Mouse (Mus musculus): Measurements from ENCODE around the gene Zfp423. TPM values are rescaled to one million over a fixed set of nuclear protein-coding genes. Genes with fewer than 3 reads are reported as not detected.

Gene Zfp423
- polyA plus RNA-seq, 1 experiment from 2014 or later, result 18.1 TPM

GRCm38 (mm10) chr8:87944225-87944934 is 15.0 kb downstream of the Zfp423 start:
- H3K36me3 ChIP-seq (ENCODE audit: insufficient read depth), result no peaks in the 10 kb centered on the region
- no peak overlapping the region for H3K27ac ChIP-seq (ENCODE audit: low read depth)
- no peaks in the 10 kb centered on the region for H3K27me3 ChIP-seq (ENCODE audit: insufficient read depth, low read length)
- 36% methylated on average over 5 of the region's 5 CpGs for WGBS
- TF ChIP-seq CTCF (IDR thresholded peaks at IDR 0.05; ENCODE audit: low read depth), result no peak
- H3K4me2 ChIP-seq, result peak overlapping the region; percentile 86
- H3K4me3 ChIP-seq (ENCODE audit: low read depth, low read length), result no peak overlapping the region
- H3K9me3 ChIP-seq (ENCODE audit: low read depth, low read length), result no peaks in the 10 kb centered on the region
- H3K9ac ChIP-seq, result no peak overlapping the region; the same call in 1 of the 2 replicates
- peaks cover 22% of the 10 kb centered on the region for H3K4me1 ChIP-seq (ENCODE audit: insufficient read depth)
- no peak for DNase-seq
- ATAC-seq (ENCODE audit: insufficient read depth), result no peak; the same call in 1 of the 2 replicates

- DNase-seq, result peak; percentile 61
- Histone ChIP-seq H3K4me3 (ENCODE audit: low read depth, low read length) (peak overlapping the region; percentile 39), H3K27me3 (ENCODE audit: insufficient read depth, low read length) (no peaks in the 10 kb centered on the region), H3K27ac (ENCODE audit: low read depth) (no peak overlapping the region), H3K4me1 (ENCODE audit: insufficient read depth) (peaks cover 28% of the 10 kb centered on the region), H3K4me2 (peak overlapping the region; percentile 86), H3K36me3 (ENCODE audit: insufficient read depth) (no peaks in the 10 kb centered on the region), H3K9me3 (ENCODE audit: low read depth, low read length) (no peaks in the 10 kb centered on the region), H3K9ac (peak overlapping the region; percentile 59)
- TF ChIP-seq CTCF (IDR thresholded peaks at IDR 0.05; ENCODE audit: low read depth), result no peak
- 3% methylated on average over 39 of the region's 42 CpGs for WGBS
- peak; percentile 10; the same call in 1 of the 2 replicates for ATAC-seq (ENCODE audit: insufficient read depth)
These were observed 15.7 kb downstream of the Zfp423 start for GRCm38 (mm10) chr8:87943651-87944091.

GRCm38 (mm10) chr8:87940646-87941045 is 18.7 kb downstream of the Zfp423 start:
- no peak for ATAC-seq (ENCODE audit: insufficient read depth)
- Histone ChIP-seq H3K27me3 (ENCODE audit: insufficient read depth, low read length) (no peaks in the 10 kb centered on the region), H3K9ac (no peak overlapping the region), H3K9me3 (ENCODE audit: low read depth, low read length) (no peaks in the 10 kb centered on the region), H3K4me1 (ENCODE audit: insufficient read depth) (peaks cover 39% of the 10 kb centered on the region), H3K4me3 (ENCODE audit: low read depth, low read length) (no peak overlapping the region), H3K4me2 (no peak overlapping the region), H3K36me3 (ENCODE audit: insufficient read depth) (no peaks in the 10 kb centered on the region), H3K27ac (ENCODE audit: low read depth) (no peak overlapping the region)
- TF ChIP-seq CTCF (IDR thresholded peaks at IDR 0.05; ENCODE audit: low read depth), result no peak
- peak; percentile 50 for DNase-seq
- WGBS, result 29% methylated on average over 6 of the region's 6 CpGs

DNA sequence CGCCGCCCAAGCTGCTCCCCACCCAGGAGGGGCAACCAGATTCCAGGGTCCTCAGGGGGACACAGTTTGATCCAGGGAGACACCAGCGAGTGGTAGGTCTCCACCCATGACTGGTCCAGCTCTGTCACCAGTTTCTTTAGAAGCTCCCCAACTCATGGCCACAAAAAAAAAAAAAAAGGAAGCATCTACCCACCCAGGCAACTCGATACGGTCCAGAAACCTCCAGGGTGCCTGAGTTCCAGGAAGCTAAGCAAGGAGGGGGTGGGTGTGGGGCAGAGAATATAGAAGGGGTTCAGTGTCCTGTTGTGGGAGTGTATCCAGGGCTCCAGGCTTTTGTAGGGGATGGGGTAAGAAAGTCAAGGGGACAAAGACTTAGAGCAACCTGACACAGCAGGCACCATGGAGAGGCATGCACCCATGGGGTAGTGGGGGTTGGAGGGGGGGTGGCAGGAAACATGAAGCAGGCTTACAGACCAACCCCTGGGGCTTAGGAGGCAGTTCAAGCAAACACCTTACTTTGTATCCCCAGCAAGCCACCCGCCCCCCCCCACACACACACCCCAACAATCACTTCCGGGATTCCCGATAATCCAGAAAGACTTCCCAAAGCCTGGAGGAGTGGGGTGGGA is 20.0 kb downstream of the Zfp423 start:
- no peaks in the 10 kb centered on the region for H3K36me3 ChIP-seq (ENCODE audit: insufficient read depth)
- no peaks in the 10 kb centered on the region for H3K27me3 ChIP-seq (ENCODE audit: insufficient read depth, low read length)
- peak overlapping the region; percentile 47 for H3K9ac ChIP-seq
- H3K27ac ChIP-seq (ENCODE audit: low read depth), result peak overlapping the region; percentile 90
- peak overlapping the region; percentile 29 for H3K4me3 ChIP-seq (ENCODE audit: low read depth, low read length)
- ATAC-seq (ENCODE audit: insufficient read depth) (no peak), DNase-seq (no peak)
- 6% methylated on average over 8 of the region's 8 CpGs for WGBS
- TF ChIP-seq CTCF (IDR thresholded peaks at IDR 0.05; ENCODE audit: low read depth), result no peak
- H3K9me3 ChIP-seq (ENCODE audit: low read depth, low read length), result no peaks in the 10 kb centered on the region
- H3K4me2 ChIP-seq, result peak overlapping the region; percentile 69
- H3K4me1 ChIP-seq (ENCODE audit: insufficient read depth), result peaks cover 37% of the 10 kb centered on the region

DNA sequence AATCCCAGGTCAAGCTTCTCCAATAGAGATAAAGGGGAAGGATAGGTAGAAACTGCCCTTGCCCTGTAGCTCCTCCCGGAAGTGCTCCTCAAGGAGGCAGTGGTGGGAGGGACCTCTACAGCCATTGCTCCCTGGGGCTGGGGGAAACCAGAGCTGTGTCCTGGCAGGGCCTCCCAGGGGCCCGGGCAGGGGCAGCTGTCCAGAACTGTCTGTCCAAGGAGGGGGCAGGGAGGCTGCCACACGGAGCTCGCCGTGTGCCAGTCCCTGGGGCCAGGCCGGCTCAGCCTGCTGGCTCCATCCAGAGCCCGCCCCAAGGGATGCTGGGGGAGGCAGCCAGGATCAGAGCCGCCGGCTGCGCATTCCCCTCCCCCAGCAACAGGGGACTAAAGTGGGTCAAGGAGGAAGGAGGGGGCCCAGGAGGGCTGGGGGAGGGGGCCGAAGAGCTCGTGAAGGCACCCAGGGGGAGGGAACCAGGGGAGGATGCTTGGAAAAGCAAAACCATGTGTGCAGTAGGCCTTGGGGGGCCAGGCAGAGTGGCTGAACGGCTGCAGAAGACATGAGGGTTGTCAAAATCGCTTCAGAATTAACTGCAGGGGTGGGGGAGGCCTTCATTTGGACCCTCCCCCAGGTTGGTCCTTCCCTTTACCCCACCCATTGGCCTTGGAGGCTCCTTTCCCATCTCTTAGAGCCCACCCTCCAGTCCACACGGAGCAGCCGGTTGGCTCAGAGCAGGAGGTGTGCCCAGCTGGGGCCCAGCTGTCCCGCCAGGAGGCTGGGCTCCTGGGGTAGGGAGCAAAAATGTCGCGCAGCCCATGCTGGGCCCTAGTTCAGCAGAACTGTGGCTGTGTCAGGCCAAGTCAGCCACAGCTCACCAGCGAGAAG is 20.8 kb downstream of the Zfp423 start:
- no peak for TF ChIP-seq CTCF (IDR thresholded peaks at IDR 0.05; ENCODE audit: low read depth)
- H3K9ac ChIP-seq, result peak overlapping the region; percentile 47
- H3K9me3 ChIP-seq (ENCODE audit: low read depth, low read length), result no peaks in the 10 kb centered on the region
- peak overlapping the region; percentile 90 for H3K27ac ChIP-seq (ENCODE audit: low read depth)
- H3K4me3 ChIP-seq (ENCODE audit: low read depth, low read length), result peak overlapping the region; percentile 29
- 3% methylated on average over 20 of the region's 20 CpGs for WGBS
- H3K27me3 ChIP-seq (ENCODE audit: insufficient read depth, low read length), result no peaks in the 10 kb centered on the region
- DNase-seq (peak; percentile 92), ATAC-seq (ENCODE audit: insufficient read depth) (peak; percentile 96)
- peaks cover 35% of the 10 kb centered on the region for H3K4me1 ChIP-seq (ENCODE audit: insufficient read depth)
- H3K36me3 ChIP-seq (ENCODE audit: insufficient read depth), result no peaks in the 10 kb centered on the region
- peak overlapping the region; percentile 69 for H3K4me2 ChIP-seq

- no peak for ATAC-seq (ENCODE audit: insufficient read depth)
- H3K4me2 ChIP-seq, result no peak overlapping the region
- 62% methylated on average over 3 of the region's 3 CpGs for WGBS
- H3K36me3 ChIP-seq (ENCODE audit: insufficient read depth), result no peaks in the 10 kb centered on the region
- H3K4me3 ChIP-seq (ENCODE audit: low read depth, low read length), result no peak overlapping the region
- H3K4me1 ChIP-seq (ENCODE audit: insufficient read depth), result peaks cover 40% of the 10 kb centered on the region
- H3K27me3 ChIP-seq (ENCODE audit: insufficient read depth, low read length), result no peaks in the 10 kb centered on the region
- H3K9ac ChIP-seq, result no peak overlapping the region
- TF ChIP-seq CTCF (IDR thresholded peaks at IDR 0.05; ENCODE audit: low read depth), result no peak
- H3K9me3 ChIP-seq (ENCODE audit: low read depth, low read length), result no peaks in the 10 kb centered on the region
- no peak for DNase-seq
- H3K27ac ChIP-seq (ENCODE audit: low read depth), result no peak overlapping the region
These were observed 22.2 kb downstream of the Zfp423 start for GRCm38 (mm10) chr8:87937211-87937610.

Measured in lung, embryonic 14.5 days (tissue).